Mouse (Mus musculus) cerebellum, adult (tissue): ENCODE measurements around the gene Actg2.
A peak's percentile ranks its signal among the peaks of the same experiment; 100 is the strongest.

Experiments used
- ATAC-seq: cut with Nextera tagmentation; 2 replicates; pipeline ENCODE4 v1.9.2; 2017; ENCODE audit warnings: mild to moderate bottlenecking, moderate library complexity, mixed read lengths; ENCODE audit not compliant: insufficient number of reproducible peaks, low FRiP score, low TSS enrichment

Gene Actg2

GRCm38 (mm10) chr6:83518637-83519036 lies 17.4 kb downstream of the Actg2 start:
- ATAC-seq = no peak

- no peak for ATAC-seq
Observed at GRCm38 (mm10) chr6:83515172-83515571, 20.9 kb downstream of the Actg2 start.

- no peak for ATAC-seq
Observed at GRCm38 (mm10) chr6:83512495-83512894, 23.6 kb downstream of the Actg2 start.

GRCm38 (mm10) chr6:83510210-83510609 lies 25.9 kb downstream of the Actg2 start:
- ATAC-seq = no peak

- peak; percentile 53 for ATAC-seq
Observed at GRCm38 (mm10) chr6:83509442-83509841, 26.6 kb downstream of the Actg2 start.

- no peak for ATAC-seq
Observed at GRCm38 (mm10) chr6:83507168-83507546, 28.9 kb downstream of the Actg2 start.

- peak; percentile 89 for ATAC-seq
Observed at GRCm38 (mm10) chr6:83506258-83507167, 29.6 kb downstream of the Actg2 start, which contains the start of gene Dguok. TSS of gene Dguok (minus strand) at chr6:83506969.

GRCm38 (mm10) chr6:83505554-83505953 lies 30.5 kb downstream of the Actg2 start:
- no peak for ATAC-seq

- ATAC-seq = no peak
Observed at GRCm38 (mm10) chr6:83503361-83503760, 32.7 kb downstream of the Actg2 start.

GRCm38 (mm10) chr6:83502656-83503055 lies 33.4 kb downstream of the Actg2 start:
- ATAC-seq = no peak

- no peak for ATAC-seq
Observed at GRCm38 (mm10) chr6:83501524-83502310, 34.3 kb downstream of the Actg2 start.

- ATAC-seq = no peak
Observed at GRCm38 (mm10) chr6:83500462-83500861, 35.6 kb downstream of the Actg2 start.

GRCm38 (mm10) chr6:83499078-83499477 lies 37.0 kb downstream of the Actg2 start:
- ATAC-seq = no peak

- ATAC-seq = no peak
Observed at GRCm38 (mm10) chr6:83496753-83497710, 39.0 kb downstream of the Actg2 start.

- ATAC-seq = 0 out of 2 replicates have a peak, but pooled peaks have one; percentile 49
Observed at GRCm38 (mm10) chr6:83496009-83496752, 39.9 kb downstream of the Actg2 start.

GRCm38 (mm10) chr6:83490622-83491021 lies 45.4 kb downstream of the Actg2 start:
- no peak for ATAC-seq

GRCm38 (mm10) chr6:83488200-83488599 lies 47.9 kb downstream of the Actg2 start:
- no peak for ATAC-seq

- no peak for ATAC-seq
Observed at GRCm38 (mm10) chr6:83487298-83487697, 48.8 kb downstream of the Actg2 start.

- no peak for ATAC-seq
Observed at GRCm38 (mm10) chr6:83485854-83486253, 50.2 kb downstream of the Actg2 start.
